Mouse (Mus musculus) neural tube, embryonic 12.5 days (tissue): ENCODE measurements around the gene Pear1. TPM values are rescaled to one million over a fixed set of nuclear protein-coding genes. Genes with fewer than 3 reads are reported as not detected.

Source experiments
- ATAC-seq: fragments of 200-750 bp; cut with Nextera tagmentation; 2 replicates; pipeline ENCODE4 v1.8.0; 2017; ENCODE audit warnings: low read depth, mild to moderate bottlenecking, moderate TSS enrichment, moderate library complexity; ENCODE audit not compliant: low FRiP score
- H3K27ac ChIP-seq: fragments of 300-500 bp; sonication (generic); 2 replicates; pipeline ENCODE4 v1.5.1; 2016
- H3K27me3 ChIP-seq: fragments of 300-500 bp; sonication (generic); replicated peaks from 2 replicates; pipeline ENCODE4 v1.6.1; 2016; ENCODE audit warnings: mild to moderate bottlenecking
- H3K36me3 ChIP-seq: fragments of 300-500 bp; sonication (generic); 2 replicates; pipeline ENCODE4 v1.6.1; 2016; ENCODE audit warnings: mild to moderate bottlenecking
- H3K4me1 ChIP-seq: fragments of 300-500 bp; sonication (generic); 2 replicates; pipeline ENCODE4 v1.6.1; 2016
- H3K4me2 ChIP-seq: fragments of 300-500 bp; sonication (generic); replicated peaks from 2 replicates; pipeline ENCODE4 v1.6.1; 2016; ENCODE audit warnings: mild to moderate bottlenecking
- H3K4me3 ChIP-seq: fragments of 300-500 bp; sonication (generic); 2 replicates; pipeline ENCODE4 v1.5.1; 2016
- H3K9ac ChIP-seq: fragments of 300-500 bp; sonication (generic); 2 replicates; pipeline ENCODE4 v1.6.1; 2016; ENCODE audit warnings: mild to moderate bottlenecking
- H3K9me3 ChIP-seq: fragments of 300-500 bp; sonication (generic); 2 replicates; pipeline ENCODE4 v1.6.1; 2016; ENCODE audit warnings: mild to moderate bottlenecking
- WGBS: fragments of 180-500 bp; shearing (Covaris S2); methylation state at CpG from one replicate; pipeline ENCODE4 v1.1.7; 2016; 5-methylcytosine and 5-hydroxymethylcytosine counted together
- polyA plus RNA-seq: library from polyadenylated mRNA; unstranded; fragments of >200 nt; fragmentation: Nextera tagmentation; extraction: Ambion mirVana; gene quantifications from 2 replicates; pipeline ENCODE4 v1.2.1, GENCODE M21; 2016

Gene Pear1
- polyA plus RNA-seq, 1 experiment from 2014 or later: 11.7 TPM

GRCm38 (mm10) chr3:87771088-87771487 lies 53.0 kb downstream of the Pear1 start:
- Histone ChIP-seq H3K4me3 (no peak overlapping the region), H3K36me3 (no peaks in the 10 kb centered on the region), H3K9me3 (no peaks in the 10 kb centered on the region), H3K4me2 (no peak overlapping the region), H3K4me1 (peaks cover 19% of the 10 kb centered on the region; the same call in 1 of the 2 replicates), H3K27me3 (peaks cover 21% of the 10 kb centered on the region), H3K9ac (no peak overlapping the region), H3K27ac (no peak overlapping the region)
- 45% methylated on average over 6 of the region's 6 CpGs for WGBS
- no peak for ATAC-seq

GRCm38 (mm10) chr3:87770280-87770679 lies 53.8 kb downstream of the Pear1 start:
- 2% methylated on average over 4 of the region's 4 CpGs for WGBS
- ATAC-seq: no peak
- Histone ChIP-seq H3K36me3 (no peaks in the 10 kb centered on the region), H3K27ac (no peak overlapping the region), H3K4me3 (no peak overlapping the region), H3K9ac (no peak overlapping the region), H3K4me2 (no peak overlapping the region), H3K9me3 (no peaks in the 10 kb centered on the region), H3K27me3 (peaks cover 21% of the 10 kb centered on the region), H3K4me1 (peaks cover 11% of the 10 kb centered on the region; the same call in 1 of the 2 replicates)

GRCm38 (mm10) chr3:87769506-87769905 lies 54.6 kb downstream of the Pear1 start:
- Histone ChIP-seq H3K27me3 (peaks cover 24% of the 10 kb centered on the region), H3K4me3 (no peak overlapping the region), H3K36me3 (no peaks in the 10 kb centered on the region), H3K9me3 (no peaks in the 10 kb centered on the region), H3K4me2 (no peak overlapping the region), H3K4me1 (peaks cover 9% of the 10 kb centered on the region; the same call in 1 of the 2 replicates), H3K27ac (no peak overlapping the region), H3K9ac (no peak overlapping the region)
- no peak for ATAC-seq
- 82% methylated on average over 8 of the region's 8 CpGs for WGBS

GRCm38 (mm10) chr3:87768844-87769243 lies 55.3 kb downstream of the Pear1 start:
- Histone ChIP-seq H3K4me2 (peak overlapping the region; percentile 59), H3K4me3 (peak overlapping the region; percentile 39), H3K27me3 (peaks cover 25% of the 10 kb centered on the region), H3K36me3 (no peaks in the 10 kb centered on the region), H3K9ac (peak overlapping the region; percentile 29; the same call in 1 of the 2 replicates), H3K4me1 (peaks cover 15% of the 10 kb centered on the region), H3K27ac (no peak overlapping the region), H3K9me3 (no peaks in the 10 kb centered on the region)
- 0 out of 2 replicates have a peak, but pooled peaks have one; percentile 21 for ATAC-seq
- WGBS: 2% methylated on average over 35 of the region's 37 CpGs

GRCm38 (mm10) chr3:87768431-87768830 lies 55.7 kb downstream of the Pear1 start:
- H3K27me3 ChIP-seq: peaks cover 25% of the 10 kb centered on the region
- ATAC-seq: no peak
- peak overlapping the region; percentile 29; the same call in 1 of the 2 replicates for H3K9ac ChIP-seq
- H3K9me3 ChIP-seq: no peaks in the 10 kb centered on the region
- H3K4me1 ChIP-seq: peaks cover 19% of the 10 kb centered on the region
- H3K4me3 ChIP-seq: peak overlapping the region; percentile 39
- H3K4me2 ChIP-seq: peak overlapping the region; percentile 59
- H3K36me3 ChIP-seq: no peaks in the 10 kb centered on the region
- 54% methylated on average over 6 of the region's 6 CpGs for WGBS
- H3K27ac ChIP-seq: no peak overlapping the region

GRCm38 (mm10) chr3:87767764-87768163 lies 56.3 kb downstream of the Pear1 start:
- Histone ChIP-seq H3K4me1 (peaks cover 25% of the 10 kb centered on the region), H3K4me3 (no peak overlapping the region), H3K9me3 (no peaks in the 10 kb centered on the region), H3K27me3 (peaks cover 25% of the 10 kb centered on the region), H3K27ac (no peak overlapping the region), H3K36me3 (no peaks in the 10 kb centered on the region), H3K9ac (no peak overlapping the region), H3K4me2 (peak overlapping the region; percentile 59)
- WGBS: 72% methylated on average over 8 of the region's 8 CpGs
- ATAC-seq: no peak

- H3K27me3 ChIP-seq: peaks cover 22% of the 10 kb centered on the region
- no peak overlapping the region for H3K4me3 ChIP-seq
- WGBS: 85% methylated on average over 3 of the region's 3 CpGs
- no peak for ATAC-seq
- H3K9ac ChIP-seq: no peak overlapping the region
- H3K4me2 ChIP-seq: no peak overlapping the region
- H3K9me3 ChIP-seq: no peaks in the 10 kb centered on the region
- H3K36me3 ChIP-seq: no peaks in the 10 kb centered on the region
- no peak overlapping the region for H3K27ac ChIP-seq
- peaks cover 19% of the 10 kb centered on the region for H3K4me1 ChIP-seq
Observed at GRCm38 (mm10) chr3:87766284-87766667, 57.8 kb downstream of the Pear1 start.

GRCm38 (mm10) chr3:87765631-87766283 lies 58.3 kb downstream of the Pear1 start:
- peaks cover 22% of the 10 kb centered on the region for H3K27me3 ChIP-seq
- WGBS: 66% methylated on average over 5 of the region's 5 CpGs
- H3K4me2 ChIP-seq: no peak overlapping the region

GRCm38 (mm10) chr3:87765091-87765490 lies 59.0 kb downstream of the Pear1 start:
- no peak overlapping the region for H3K9ac ChIP-seq
- no peak overlapping the region for H3K4me3 ChIP-seq
- H3K9me3 ChIP-seq: no peaks in the 10 kb centered on the region
- no peak for ATAC-seq
- peaks cover 22% of the 10 kb centered on the region for H3K27me3 ChIP-seq
- WGBS: 14% methylated on average over 10 of the region's 10 CpGs
- H3K4me2 ChIP-seq: 0 out of 2 replicates have a peak overlapping the region, but pooled peaks have one; percentile 40
- H3K27ac ChIP-seq: no peak overlapping the region
- no peaks in the 10 kb centered on the region for H3K36me3 ChIP-seq
- H3K4me1 ChIP-seq: peaks cover 19% of the 10 kb centered on the region

More at GRCm38 (mm10) chr3:87765631-87766283, 58.3 kb downstream of the Pear1 start:
- no peak overlapping the region for H3K9ac ChIP-seq
- H3K9me3 ChIP-seq: no peaks in the 10 kb centered on the region
- ATAC-seq: no peak
- no peak overlapping the region for H3K27ac ChIP-seq
- no peaks in the 10 kb centered on the region for H3K36me3 ChIP-seq
- no peak overlapping the region for H3K4me3 ChIP-seq
- peaks cover 19% of the 10 kb centered on the region for H3K4me1 ChIP-seq

GRCm38 (mm10) chr3:87764506-87764905 lies 59.6 kb downstream of the Pear1 start:
- Histone ChIP-seq H3K4me2 (peak overlapping the region; percentile 40), H3K4me3 (no peak overlapping the region), H3K27me3 (peaks cover 19% of the 10 kb centered on the region), H3K36me3 (no peaks in the 10 kb centered on the region), H3K27ac (no peak overlapping the region), H3K9me3 (no peaks in the 10 kb centered on the region), H3K9ac (no peak overlapping the region), H3K4me1 (peaks cover 19% of the 10 kb centered on the region)
- 40% methylated on average over 10 of the region's 10 CpGs for WGBS
- no peak for ATAC-seq

GRCm38 (mm10) chr3:87763683-87764289 lies 60.3 kb downstream of the Pear1 start:
- Histone ChIP-seq H3K4me3 (no peak overlapping the region), H3K27me3 (peaks cover 15% of the 10 kb centered on the region), H3K4me2 (peak overlapping the region; percentile 40), H3K27ac (no peak overlapping the region), H3K36me3 (no peaks in the 10 kb centered on the region), H3K9ac (no peak overlapping the region), H3K4me1 (peaks cover 18% of the 10 kb centered on the region), H3K9me3 (no peaks in the 10 kb centered on the region)
- 17% methylated on average over 15 of the region's 15 CpGs for WGBS
- no peak for ATAC-seq

GRCm38 (mm10) chr3:87763202-87763601 lies 60.9 kb downstream of the Pear1 start:
- Histone ChIP-seq H3K27ac (no peak overlapping the region), H3K4me2 (no peak overlapping the region), H3K36me3 (no peaks in the 10 kb centered on the region), H3K4me3 (no peak overlapping the region), H3K27me3 (peaks cover 9% of the 10 kb centered on the region), H3K9ac (no peak overlapping the region), H3K4me1 (peaks cover 16% of the 10 kb centered on the region), H3K9me3 (no peaks in the 10 kb centered on the region)
- ATAC-seq: no peak
- 67% methylated on average over 4 of the region's 4 CpGs for WGBS
